Mouse (Mus musculus): Measurements from ENCODE around the gene Babam2. TPM values are rescaled to one million over a fixed set of nuclear protein-coding genes. Genes with fewer than 3 reads are reported as not detected.

The Babam2 gene
- polyA plus RNA-seq, 1 experiment: 33.3 TPM

DNA sequence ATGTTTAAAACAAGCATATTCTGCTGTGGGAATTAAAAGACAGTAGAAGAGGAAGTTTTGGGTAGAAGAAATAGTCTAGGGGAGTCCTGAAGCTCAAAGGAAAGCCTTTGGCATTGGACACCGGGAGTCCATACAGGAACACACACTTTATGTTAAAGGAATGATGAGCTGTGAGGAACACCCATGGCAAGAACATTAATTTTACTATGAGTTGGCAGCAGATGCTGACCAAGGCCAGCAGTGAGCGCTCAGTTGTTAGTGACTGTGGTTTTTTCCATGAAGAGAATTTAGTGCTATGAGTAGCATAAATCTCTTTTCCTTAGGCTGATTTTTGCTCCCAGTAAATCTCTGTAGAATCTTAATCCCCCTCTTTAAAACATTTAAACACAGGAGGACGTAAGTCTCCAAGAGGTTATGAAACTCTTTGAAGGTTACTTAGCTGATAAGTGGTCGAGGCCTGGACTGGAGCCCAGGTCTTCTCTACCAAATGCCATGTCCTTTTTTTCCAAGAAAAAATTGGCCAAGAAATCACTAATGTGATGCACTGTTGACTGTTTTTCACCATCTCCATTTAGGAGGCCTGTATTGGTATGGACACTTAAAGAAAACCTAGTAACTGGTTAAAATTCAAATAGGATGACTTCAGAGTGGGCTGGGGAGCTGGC, 18.1 kb downstream of the Babam2 start:
- DNase-seq (ENCODE audit: low read depth): no peak
- TF ChIP-seq CTCF (IDR thresholded peaks at IDR 0.05; ENCODE audit: borderline replicate concordance, extremely low read depth, insufficient read depth, insufficient read length): no peak
- TF ChIP-seq POLR2A (IDR thresholded peaks at IDR 0.05; ENCODE audit: borderline replicate concordance, extremely low read depth, insufficient read depth, insufficient read length, poor library complexity, severe bottlenecking): no peak

DNA sequence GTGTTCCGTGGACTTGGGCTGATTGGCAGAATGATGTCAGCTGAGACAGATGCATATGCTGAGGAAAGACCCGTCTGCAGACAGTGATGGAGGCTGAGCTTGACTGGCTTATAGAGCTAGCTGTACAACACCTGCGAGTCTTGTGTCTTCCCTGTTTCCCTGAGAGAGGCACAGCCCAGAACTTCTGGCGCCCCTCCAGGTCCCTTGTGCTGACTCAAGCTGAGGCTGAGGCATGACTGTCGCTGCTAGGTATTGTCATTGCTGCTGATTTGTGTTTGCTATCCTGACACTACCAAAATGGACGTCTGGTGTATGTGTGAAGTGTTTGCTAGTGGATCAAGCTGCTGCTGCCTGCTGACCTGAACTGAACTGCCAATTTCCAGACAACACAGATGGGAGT, 27.0 kb downstream of the Babam2 start:
- no peak for TF ChIP-seq POLR2A (IDR thresholded peaks at IDR 0.05; ENCODE audit: borderline replicate concordance, extremely low read depth, insufficient read depth, insufficient read length, poor library complexity, severe bottlenecking)
- TF ChIP-seq CTCF (IDR thresholded peaks at IDR 0.05; ENCODE audit: borderline replicate concordance, extremely low read depth, insufficient read depth, insufficient read length): no peak
- DNase-seq (ENCODE audit: low read depth): peak; percentile 10

DNA sequence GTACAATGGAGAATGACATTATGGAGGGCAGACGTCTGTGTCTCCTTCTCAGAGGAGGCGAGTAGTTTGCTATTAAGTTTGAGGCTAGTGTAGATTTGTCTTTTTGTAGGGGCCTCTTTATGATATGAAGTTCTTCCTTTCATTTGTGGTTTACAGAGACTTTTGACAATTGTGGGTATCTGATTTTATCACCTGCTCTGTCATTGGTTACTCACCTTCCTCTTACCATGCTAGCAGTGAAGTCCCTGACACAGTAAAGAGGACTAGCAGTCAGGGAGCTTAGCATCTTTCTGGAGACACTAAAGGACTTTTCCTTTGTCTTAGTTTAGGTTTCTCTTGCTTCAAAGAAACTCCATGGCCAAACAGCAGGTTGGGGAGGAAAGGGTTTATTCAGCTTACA, 28.4 kb downstream of the Babam2 start:
- TF ChIP-seq CTCF (IDR thresholded peaks at IDR 0.05; ENCODE audit: borderline replicate concordance, extremely low read depth, insufficient read depth, insufficient read length) (no peak), POLR2A (IDR thresholded peaks at IDR 0.05; ENCODE audit: borderline replicate concordance, extremely low read depth, insufficient read depth, insufficient read length, poor library complexity, severe bottlenecking) (no peak)
- DNase-seq (ENCODE audit: low read depth): no peak

DNA sequence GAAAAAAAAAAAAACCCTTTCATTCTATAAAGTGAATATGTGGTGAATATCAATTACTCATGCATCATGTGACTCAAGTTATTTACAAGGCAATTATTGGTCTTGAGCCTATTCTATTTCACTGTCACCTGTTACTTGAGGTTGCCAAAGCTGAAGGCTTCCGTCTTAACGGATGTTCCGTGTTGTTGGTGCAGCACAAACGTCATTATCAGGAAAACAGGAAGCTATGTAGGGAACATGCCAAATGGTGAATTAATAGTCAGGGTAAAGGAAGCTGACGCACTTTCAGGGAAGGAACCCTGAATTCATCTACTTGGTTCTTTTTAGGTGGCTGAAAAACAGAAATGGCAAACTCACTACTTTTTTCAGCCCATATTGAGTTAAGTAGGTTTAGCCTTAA, 30.0 kb downstream of the Babam2 start:
- peak; percentile 1 for DNase-seq (ENCODE audit: low read depth)
- no peak for TF ChIP-seq CTCF (IDR thresholded peaks at IDR 0.05; ENCODE audit: borderline replicate concordance, extremely low read depth, insufficient read depth, insufficient read length)
- TF ChIP-seq POLR2A (IDR thresholded peaks at IDR 0.05; ENCODE audit: borderline replicate concordance, extremely low read depth, insufficient read depth, insufficient read length, poor library complexity, severe bottlenecking): no peak

DNA sequence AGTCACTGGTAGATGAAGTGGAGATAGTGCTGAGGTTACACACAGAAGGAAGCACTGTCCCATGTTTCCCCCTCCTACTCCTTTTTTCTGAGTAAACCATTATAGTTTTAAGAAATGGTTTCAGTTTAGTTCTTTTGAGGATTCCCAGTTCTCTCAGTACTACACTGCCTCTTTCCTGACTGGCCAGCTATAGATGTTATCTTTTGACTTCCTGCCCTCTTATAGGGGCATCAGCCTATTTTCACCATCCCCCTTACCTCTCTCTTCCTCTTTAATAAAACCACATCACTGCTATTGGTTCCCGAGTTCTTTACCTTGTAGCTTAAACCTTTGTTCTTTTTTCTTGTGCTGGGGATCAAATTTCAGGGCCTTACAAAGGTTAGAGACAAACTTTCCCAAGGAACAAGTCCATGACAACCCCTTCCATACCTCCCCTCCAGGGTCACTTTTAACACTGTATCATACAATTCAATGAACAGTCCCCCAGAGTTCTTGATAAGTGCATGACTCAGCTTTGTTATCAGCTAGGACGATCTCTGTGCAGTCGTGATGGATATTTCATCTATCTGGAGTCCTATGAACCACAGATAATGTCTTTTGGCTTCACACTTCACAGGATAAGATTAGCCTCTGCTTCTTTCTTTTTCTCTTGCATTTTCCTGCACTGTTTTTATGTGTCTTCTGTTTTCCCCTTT, 35.3 kb downstream of the Babam2 start:
- TF ChIP-seq CTCF (IDR thresholded peaks at IDR 0.05; ENCODE audit: borderline replicate concordance, extremely low read depth, insufficient read depth, insufficient read length) (no peak), POLR2A (IDR thresholded peaks at IDR 0.05; ENCODE audit: borderline replicate concordance, extremely low read depth, insufficient read depth, insufficient read length, poor library complexity, severe bottlenecking) (no peak)

DNA sequence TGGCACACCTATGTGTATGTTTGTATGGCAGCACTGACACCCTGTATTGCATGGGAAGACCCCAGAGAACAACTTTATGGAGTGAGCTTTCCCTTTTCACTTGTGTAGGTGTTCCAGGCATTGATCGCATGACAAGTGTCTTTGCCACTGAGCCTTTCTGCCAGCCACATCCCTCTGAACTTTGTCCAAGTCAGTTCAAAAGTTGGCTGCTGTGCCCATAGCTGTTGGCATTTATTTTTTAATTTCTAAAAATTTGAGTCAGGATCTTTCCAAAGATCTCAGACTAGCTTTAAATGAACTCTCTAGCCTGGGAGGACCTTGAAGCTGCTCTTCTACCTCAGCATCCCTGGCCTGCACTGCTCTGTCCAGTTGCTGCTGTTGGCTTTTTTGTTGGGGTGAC, 44.4 kb downstream of the Babam2 start:
- no peak for TF ChIP-seq CTCF (IDR thresholded peaks at IDR 0.05; ENCODE audit: borderline replicate concordance, extremely low read depth, insufficient read depth, insufficient read length)
- DNase-seq (ENCODE audit: low read depth): no peak

More for the DNA sequence above, 35.3 kb downstream of the Babam2 start:
- DNase-seq (ENCODE audit: low read depth): no peak

DNA sequence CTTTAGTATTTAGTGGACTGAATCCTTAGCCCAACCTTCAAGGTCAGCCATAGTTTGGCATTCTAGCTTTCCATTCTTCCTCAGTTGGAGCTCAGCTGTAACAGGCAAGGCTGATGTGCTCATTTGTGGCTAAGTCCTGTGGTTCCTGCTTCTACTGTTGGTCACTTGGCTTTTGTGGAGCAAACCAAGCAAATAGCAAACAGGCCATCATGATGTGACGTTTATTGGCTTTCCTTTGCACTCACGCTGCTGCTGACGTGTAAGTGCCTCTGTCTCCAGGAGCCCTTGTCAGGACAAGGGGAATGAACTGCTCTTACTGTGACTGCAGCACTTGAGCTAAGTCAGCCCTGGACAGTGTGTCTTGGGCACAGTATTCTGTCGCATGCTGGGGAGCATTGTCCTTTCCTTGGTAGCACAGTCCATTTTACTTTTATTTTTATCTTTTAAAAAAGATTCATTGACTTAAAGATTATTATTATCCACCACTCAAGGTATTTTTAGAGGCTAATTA, 45.1 kb downstream of the Babam2 start:
- DNase-seq (ENCODE audit: low read depth): no peak
- no peak for TF ChIP-seq CTCF (IDR thresholded peaks at IDR 0.05; ENCODE audit: borderline replicate concordance, extremely low read depth, insufficient read depth, insufficient read length)
- TF ChIP-seq POLR2A (IDR thresholded peaks at IDR 0.05; ENCODE audit: borderline replicate concordance, extremely low read depth, insufficient read depth, insufficient read length, poor library complexity, severe bottlenecking): no peak

DNA sequence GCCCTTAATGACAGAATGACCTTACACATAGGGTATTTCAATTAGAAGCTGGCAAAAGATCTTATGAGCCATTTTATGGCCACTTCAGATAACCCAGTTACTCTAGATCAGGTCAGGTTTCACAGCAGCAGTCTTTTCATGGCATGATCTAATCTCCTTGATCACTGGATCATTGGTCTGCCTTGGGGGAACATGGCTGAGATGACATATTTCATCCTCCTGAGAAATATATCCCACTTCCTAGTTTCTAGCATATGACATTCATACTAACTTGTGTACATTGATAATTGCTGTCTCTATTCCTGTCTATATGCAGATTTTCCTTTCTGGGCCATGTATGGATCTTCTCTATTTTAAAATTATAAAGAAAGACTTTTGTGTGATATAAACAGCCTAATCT, 51.9 kb downstream of the Babam2 start:
- no peak for DNase-seq (ENCODE audit: low read depth)
- no peak for TF ChIP-seq CTCF (IDR thresholded peaks at IDR 0.05; ENCODE audit: borderline replicate concordance, extremely low read depth, insufficient read depth, insufficient read length)
- no peak for TF ChIP-seq POLR2A (IDR thresholded peaks at IDR 0.05; ENCODE audit: borderline replicate concordance, extremely low read depth, insufficient read depth, insufficient read length, poor library complexity, severe bottlenecking)

DNA sequence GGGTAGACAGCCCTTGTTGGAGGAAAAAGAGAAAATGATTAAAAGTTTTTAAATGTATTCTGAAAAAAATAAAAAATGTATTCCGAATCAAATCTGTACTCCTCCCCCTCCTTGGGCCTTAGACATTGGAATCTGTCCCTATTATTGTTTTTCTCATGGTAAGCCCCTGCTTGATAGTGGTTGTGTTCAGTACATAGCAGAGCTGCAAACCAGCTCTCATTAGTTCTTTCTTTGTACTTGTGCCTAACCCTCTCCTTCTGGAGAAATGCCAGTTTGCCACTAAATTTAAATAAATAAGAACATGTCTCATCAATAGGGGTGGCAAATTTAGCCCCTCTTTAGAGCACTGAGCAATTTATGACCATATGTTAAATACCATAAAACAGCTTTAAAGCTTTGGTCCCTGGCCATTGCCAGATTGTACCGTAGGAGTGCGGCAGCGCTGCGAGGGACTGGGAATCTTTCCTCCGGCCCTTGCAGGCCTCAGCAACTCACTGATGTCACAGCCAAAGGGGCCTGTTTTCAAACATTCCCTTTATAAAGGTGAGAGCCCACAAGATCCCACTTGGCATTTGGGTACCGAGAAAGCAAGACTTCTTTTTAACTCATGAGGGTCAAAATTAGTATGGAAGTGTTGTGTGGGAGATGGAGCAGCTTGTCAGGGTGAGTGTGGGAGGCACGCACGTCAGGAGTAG, 52.9 kb downstream of the Babam2 start:
- TF ChIP-seq POLR2A (IDR thresholded peaks at IDR 0.05; ENCODE audit: borderline replicate concordance, extremely low read depth, insufficient read depth, insufficient read length, poor library complexity, severe bottlenecking) (no peak), CTCF (IDR thresholded peaks at IDR 0.05; ENCODE audit: borderline replicate concordance, extremely low read depth, insufficient read depth, insufficient read length) (no peak)
- DNase-seq (ENCODE audit: low read depth): peak; percentile 74

DNA sequence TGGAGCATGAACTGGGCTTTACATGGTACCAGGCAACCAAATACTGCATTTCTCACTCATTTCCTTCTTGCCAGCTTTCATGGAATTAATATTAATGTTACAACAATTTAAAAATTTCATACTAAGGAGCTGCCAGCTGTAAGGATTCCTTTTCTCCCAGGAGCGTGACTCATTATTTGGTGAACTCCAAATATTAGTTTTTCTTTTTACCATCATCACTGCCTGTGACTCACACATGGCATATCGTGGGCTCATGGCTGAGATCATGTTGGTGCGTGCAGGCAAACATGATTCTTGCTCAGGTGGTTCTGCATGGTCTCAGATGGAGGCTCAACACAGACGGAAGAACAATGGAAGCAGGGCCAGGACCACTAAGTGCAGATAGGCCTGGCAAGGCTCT, 53.5 kb downstream of the Babam2 start:
- no peak for TF ChIP-seq CTCF (IDR thresholded peaks at IDR 0.05; ENCODE audit: borderline replicate concordance, extremely low read depth, insufficient read depth, insufficient read length)
- TF ChIP-seq POLR2A (IDR thresholded peaks at IDR 0.05; ENCODE audit: borderline replicate concordance, extremely low read depth, insufficient read depth, insufficient read length, poor library complexity, severe bottlenecking): no peak
- DNase-seq (ENCODE audit: low read depth): no peak

DNA sequence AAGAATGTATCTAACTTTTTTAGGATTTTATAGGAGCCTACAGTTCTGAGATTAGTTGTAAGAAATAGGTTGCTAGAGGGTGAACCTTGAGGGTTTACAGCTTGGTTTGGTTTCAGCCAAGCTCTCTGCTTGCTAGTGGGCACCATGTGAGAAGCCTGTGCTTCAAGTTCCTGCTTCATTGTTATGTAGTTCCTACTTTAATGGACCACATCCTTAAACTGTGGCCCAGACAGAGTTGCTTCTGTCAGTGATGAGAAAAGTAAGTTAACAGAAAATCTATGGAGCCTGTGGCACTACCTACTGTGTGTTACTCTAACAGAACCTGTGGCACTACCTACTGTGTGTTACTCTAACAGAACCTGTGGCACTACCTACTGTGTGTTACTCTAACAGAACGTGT, 57.1 kb downstream of the Babam2 start:
- TF ChIP-seq CTCF (IDR thresholded peaks at IDR 0.05; ENCODE audit: borderline replicate concordance, extremely low read depth, insufficient read depth, insufficient read length) (no peak), POLR2A (IDR thresholded peaks at IDR 0.05; ENCODE audit: borderline replicate concordance, extremely low read depth, insufficient read depth, insufficient read length, poor library complexity, severe bottlenecking) (no peak)
- DNase-seq (ENCODE audit: low read depth): no peak

All from brain, embryonic 14.5 days (tissue).